Mouse (Mus musculus) urinary bladder, adult 2 months (tissue): ENCODE data around the gene 4930562C15Rik. TPM values are rescaled to one million over a fixed set of nuclear protein-coding genes. Genes with fewer than 3 reads are reported as not detected.

Experiments
- DNase-seq: peaks from one replicate; pipeline ENCODE4 v3.0.0; 2022; ENCODE audit warnings: low spot score
- polyA plus RNA-seq: library from polyadenylated mRNA; depleted of rRNA; stranded (reverse); fragments of >200 nt; gene quantifications from 2 replicates; pipeline ENCODE4 v1.2.3, GENCODE M21; 2012; rRNA removed

4930562C15Rik gene
- polyA plus RNA-seq, 1 experiment: not detected

- no peak for DNase-seq
Observed at GRCm38 (mm10) chr16:4915931-4916330, 80.7 kb downstream of the 4930562C15Rik start.

- no peak for DNase-seq
Observed at GRCm38 (mm10) chr16:4916608-4917007, 81.4 kb downstream of the 4930562C15Rik start.

Other genes with a start within 250 kb of the 4930562C15Rik start
- 40.3 and 43.3 TPM in 2 replicates for gene Glis2, start 240.7 kb upstream of the 4930562C15Rik start, polyA plus RNA-seq
- gene Pam16, start 210.4 kb upstream of the 4930562C15Rik start, polyA plus RNA-seq: 57.5 and 64.8 TPM in 2 replicates
- 26.6 and 28.5 TPM in 2 replicates for gene Vasn, start 195.5 kb upstream of the 4930562C15Rik start, polyA plus RNA-seq
- 36.6 and 37.9 TPM in 2 replicates for gene Dnaja3, start 195.4 kb upstream of the 4930562C15Rik start, polyA plus RNA-seq
- 32.6 and 33.5 TPM in 2 replicates for gene Coro7, start 155.6 kb upstream of the 4930562C15Rik start, polyA plus RNA-seq
- 8.3 and 12.0 TPM in 2 replicates for gene Nmral1, start 116.1 kb upstream of the 4930562C15Rik start, polyA plus RNA-seq
- gene Hmox2, start 109.1 kb upstream of the 4930562C15Rik start, polyA plus RNA-seq: 54.0 and 59.1 TPM in 2 replicates
- gene Cdip1, start 45.1 kb upstream of the 4930562C15Rik start, polyA plus RNA-seq: 41.1 and 51.1 TPM in 2 replicates
- gene Ubald1, start 44.9 kb downstream of the 4930562C15Rik start, polyA plus RNA-seq: 21.5 and 41.1 TPM in 2 replicates
- gene Mgrn1, start 50.8 kb downstream of the 4930562C15Rik start, polyA plus RNA-seq: 84.0 and 91.8 TPM in 2 replicates
- 59.9 and 64.6 TPM in 2 replicates for gene Nudt16l1, start 103.3 kb downstream of the 4930562C15Rik start, polyA plus RNA-seq
- 56.9 and 77.5 TPM in 2 replicates for gene Anks3, start 128.8 kb downstream of the 4930562C15Rik start, polyA plus RNA-seq
- 0.19 and 0.21 TPM in 2 replicates for gene Sept12, start 162.4 kb downstream of the 4930562C15Rik start, polyA plus RNA-seq
- 72.4 and 92.6 TPM in 2 replicates for gene Smim22, start 171.9 kb downstream of the 4930562C15Rik start, polyA plus RNA-seq
- gene Rogdi, start 178.1 kb downstream of the 4930562C15Rik start, polyA plus RNA-seq: 59.9 and 64.7 TPM in 2 replicates
- gene Glyr1, start 214.4 kb downstream of the 4930562C15Rik start, polyA plus RNA-seq: 79.8 and 84.7 TPM in 2 replicates
- 32.5 and 33.1 TPM in 2 replicates for gene Ubn1, start 214.6 kb downstream of the 4930562C15Rik start, polyA plus RNA-seq